Mouse (Mus musculus) liver, postnatal 0 days (tissue): ENCODE measurements at regions not wholly inside any gene's neighbourhood (a gene's known extent, or its start where the extent isn't known, plus 50 kb on each side); places are given as distances from the start of the nearest gene placed in this dataset.

Experiments
- CTCF ChIP-seq: sonication (generic); IDR thresholded peaks from 2 replicates; pipeline ENCODE4 v1.5.1; 2016; ENCODE audit warnings: antibody characterized with exemption, low read depth
- EP300 ChIP-seq: IDR thresholded peaks from 2 replicates; pipeline ENCODE4 v1.6.1; 2016; ENCODE audit warnings: antibody characterized with exemption, low read depth, mild to moderate bottlenecking

GRCm38 (mm10) chrX:68495751-68496150 lies 182.6 kb upstream of the Fmr1 start:
- TF ChIP-seq CTCF: no peak
- no peak for TF ChIP-seq EP300
